In genomic region chr4:32326279-32326678, GRCm38 (mm10) we compare ENCODE assay signal across 13 mouse cellular contexts.
DNase-seq lines count a peak whose midpoint lies in the region; ATAC-seq lines count a peak whose summit lies in the region.
"Had no signal": no experiment of that assay in that cellular context is flagged by ENCODE, and none has a peak within 500 bp of the region (broad histone marks: within the 10 kb centered on the region; RNA-seq: fewer than 3 reads in every experiment).

No protein-coding gene starts in this region.

- peaks cover 35% of the 10 kb centered on the region for H3K4me1 ChIP-seq in heart, embryonic 15.5 days (replicated peaks)
- H3K4me1 ChIP-seq in forebrain, embryonic 11.5 days (replicated peaks; ENCODE audit: control insufficient read depth, insufficient read depth, low read length), result peaks cover 20% of the 10 kb centered on the region
- peaks cover 61% of the 10 kb centered on the region for H3K4me1 ChIP-seq in hindbrain, embryonic 13.5 days (replicated peaks)
- peaks cover 42% of the 10 kb centered on the region for H3K4me1 ChIP-seq in midbrain, embryonic 15.5 days

- H3K4me2 ChIP-seq in heart, embryonic 15.5 days, result peak overlapping the region; percentile 17; the same call in 1 of the 2 replicates
- H3K4me2 ChIP-seq in forebrain, embryonic 11.5 days (ENCODE audit: low read depth, low read length, severe bottlenecking), result no peak overlapping the region
- peak overlapping the region; percentile 31 for H3K4me2 ChIP-seq in hindbrain, embryonic 13.5 days
- H3K4me2 ChIP-seq in midbrain, embryonic 15.5 days, result peak overlapping the region; percentile 12; the same call in 1 of the 2 replicates
- H3K4me2 ChIP-seq: stomach, embryonic 15.5 days had no signal

- WGBS in heart, embryonic 15.5 days, result 58% methylated on average over 10 of the region's 10 CpGs
- WGBS in forebrain, embryonic 11.5 days, result 73% methylated on average over 10 of the region's 10 CpGs
- WGBS in hindbrain, embryonic 13.5 days, result 40% methylated on average over 10 of the region's 10 CpGs
- whole genome bisulfite sequencing in midbrain, embryonic 15.5 days, result 25% methylated on average over 10 of the region's 10 CpGs

- intact Hi-C loops in heart, postnatal 10 days (cut with DNase I), result no loop called here

- H3K36me3 ChIP-seq in heart, embryonic 15.5 days, result no peaks in the 10 kb centered on the region
- no peaks in the 10 kb centered on the region for H3K36me3 ChIP-seq in forebrain, embryonic 11.5 days (ENCODE audit: control insufficient read depth, insufficient read depth, low read length)
- H3K36me3 ChIP-seq in hindbrain, embryonic 13.5 days, result no peaks in the 10 kb centered on the region
- no peaks in the 10 kb centered on the region for H3K36me3 ChIP-seq in midbrain, embryonic 15.5 days (replicated peaks)
- H3K36me3 ChIP-seq: stomach, embryonic 15.5 days had no signal

- no peak overlapping the region; the same call in 1 of the 2 replicates for H3K9ac ChIP-seq in heart, embryonic 15.5 days
- H3K9ac ChIP-seq in forebrain, embryonic 11.5 days (ENCODE audit: low read length), result no peak overlapping the region
- H3K9ac ChIP-seq in hindbrain, embryonic 13.5 days, result peak overlapping the region; percentile 58
- no peak overlapping the region for H3K9ac ChIP-seq in midbrain, embryonic 15.5 days
- H3K9ac ChIP-seq: stomach, embryonic 15.5 days had no signal

- no peak for ATAC-seq in heart, embryonic 15.5 days (replicated peaks; ENCODE audit: insufficient number of reproducible peaks, insufficient read depth, low FRiP score, low read depth)
- no peak for ATAC-seq in forebrain, embryonic 11.5 days (replicated peaks; ENCODE audit: low FRiP score)
- peak; percentile 25; the same call in 1 of the 2 replicates for ATAC-seq in hindbrain, embryonic 13.5 days (ENCODE audit: low FRiP score)
- peak; percentile 34; the same call in 1 of the 2 replicates for ATAC-seq in midbrain, embryonic 15.5 days (replicated peaks)
- ATAC-seq: CD4-positive, CD25-positive, alpha-beta regulatory T cell, adult 4 months had no signal

- no peak for DNase-seq in heart, postnatal 10 days
- DNase-seq in forebrain, embryonic 11.5 days (ENCODE audit: low spot score), result no peak
- no peak for DNase-seq in cerebellum, postnatal 36 days
- no peak for DNase-seq in thymus, postnatal 4 days
- no peak for DNase-seq in spleen, adult 12 weeks (ENCODE audit: low spot score)
- DNase-seq: adrenal gland, postnatal 10 days; cerebellum, adult 11 months; lung, adult 2 months had no signal

- no peak overlapping the region for H3K4me3 ChIP-seq in heart, embryonic 15.5 days
- H3K4me3 ChIP-seq in forebrain, embryonic 11.5 days (ENCODE audit: low read depth, low read length), result no peak overlapping the region
- H3K4me3 ChIP-seq in hindbrain, embryonic 13.5 days, result 0 out of 2 replicates have a peak overlapping the region, but pooled peaks have one; percentile 3
- no peak overlapping the region for H3K4me3 ChIP-seq in midbrain, embryonic 15.5 days
- H3K4me3 ChIP-seq: stomach, embryonic 15.5 days had no signal

- H3K27me3 ChIP-seq in heart, embryonic 15.5 days, result no peaks in the 10 kb centered on the region
- peaks cover 2% of the 10 kb centered on the region; the same call in 1 of the 2 replicates for H3K27me3 ChIP-seq in forebrain, embryonic 11.5 days (ENCODE audit: control insufficient read depth, insufficient read depth, low read length)
- H3K27me3 ChIP-seq in hindbrain, embryonic 13.5 days, result no peaks in the 10 kb centered on the region
- H3K27me3 ChIP-seq in midbrain, embryonic 15.5 days (replicated peaks), result no peaks in the 10 kb centered on the region
- H3K27me3 ChIP-seq: stomach, embryonic 15.5 days had no signal

- 0 out of 2 replicates have a peak overlapping the region, but pooled peaks have one; percentile 76 for H3K27ac ChIP-seq in heart, embryonic 15.5 days
- H3K27ac ChIP-seq in forebrain, embryonic 11.5 days (ENCODE audit: low read depth, low read length), result peak overlapping the region; percentile 76
- peak overlapping the region; percentile 90 for H3K27ac ChIP-seq in hindbrain, embryonic 13.5 days
- peak overlapping the region; percentile 85 for H3K27ac ChIP-seq in midbrain, embryonic 15.5 days
- H3K27ac ChIP-seq: stomach, embryonic 15.5 days had no signal

- no peaks in the 10 kb centered on the region for H3K9me3 ChIP-seq in heart, embryonic 15.5 days (replicated peaks)
- no peaks in the 10 kb centered on the region for H3K9me3 ChIP-seq in forebrain, embryonic 11.5 days (ENCODE audit: control insufficient read depth, low read length)
- H3K9me3 ChIP-seq in hindbrain, embryonic 13.5 days, result no peaks in the 10 kb centered on the region
- no peaks in the 10 kb centered on the region for H3K9me3 ChIP-seq in midbrain, embryonic 15.5 days
- H3K9me3 ChIP-seq: stomach, embryonic 15.5 days had no signal

Comparison
In these comparisons a context has a peak if more than half of its experiments do, and no peak if none do; other contexts are left out.
1. ATAC-seq: peak in hindbrain, embryonic 13.5 days (single experiment) and midbrain, embryonic 15.5 days (single experiment); none in heart, embryonic 15.5 days (single experiment) and forebrain, embryonic 11.5 days (single experiment).
2. Peak in every context shown above with its lines, with median percentiles within 50 percentile points of each other: H3K27ac ChIP-seq.